Mouse (Mus musculus) erythroblast, embryonic 14.5 days (primary cell): ENCODE results near the gene Kcns1.

Experiments used
- GATA1 ChIP-seq: IDR thresholded peaks from 2 replicates; pipeline ENCODE4 v1.6.1; 2012; ENCODE audit warnings: low read length, inconsistent platforms, mixed read lengths
- TAL1 ChIP-seq: IDR thresholded peaks from 3 replicates; pipeline ENCODE4 v1.6.1; 2012; ENCODE audit warnings: low read length, inconsistent platforms, mixed read lengths

DNA sequence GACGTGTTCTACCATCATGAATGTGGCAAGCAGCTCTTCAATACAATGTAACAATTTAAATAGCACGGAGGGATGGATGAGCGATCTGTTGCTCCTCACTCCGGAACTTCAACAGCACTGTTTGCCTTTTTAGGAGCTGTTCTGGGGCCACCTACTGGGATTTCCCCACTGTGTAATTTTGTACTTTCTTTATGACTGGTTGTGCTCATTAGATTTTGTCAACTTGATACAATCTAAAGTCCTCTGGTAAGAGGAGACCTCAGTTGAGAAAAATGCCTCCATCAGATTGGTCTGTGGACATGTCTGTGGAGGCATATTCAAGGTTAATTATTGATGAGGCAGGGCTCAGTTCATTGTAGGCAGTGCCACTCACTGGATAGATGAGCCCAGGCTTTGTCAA lies 40.0 kb upstream of the Kcns1 start:
- TF ChIP-seq GATA1 (no peak), TAL1 (no peak)
